Mouse (Mus musculus) CD8-positive naive resting alpha-beta T cell, adult 57 days (primary cell): ENCODE results near the gene Akp3. TPM values are rescaled to one million over a fixed set of nuclear protein-coding genes. Genes with fewer than 3 reads are reported as not detected.

Source experiments
- total RNA-seq: library from RNA; stranded (reverse); gene quantifications from one replicate; pipeline ENCODE4 v1.2.4, GENCODE M21; 2023

Gene Akp3
- total RNA-seq: not detected

DNA sequence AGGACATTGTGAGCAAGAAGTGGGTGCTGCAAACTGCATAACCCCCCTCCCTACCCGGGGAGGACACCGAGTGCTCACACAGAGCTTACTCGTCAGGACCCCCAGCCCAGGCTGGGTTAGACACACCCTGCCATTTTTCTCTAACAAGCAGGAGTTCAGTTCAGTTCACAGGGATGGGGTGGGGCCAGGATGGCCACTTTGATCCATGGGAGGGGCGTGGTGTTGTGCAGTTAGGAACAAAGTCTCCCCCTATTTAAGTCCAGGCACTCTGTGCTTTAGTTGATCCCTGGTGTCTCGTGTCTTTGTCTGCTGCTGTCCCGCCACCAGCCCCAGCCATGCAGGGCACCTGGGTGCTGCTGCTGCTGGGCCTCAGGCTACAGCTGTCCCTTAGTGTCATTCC lies at the start of gene Akp3:
TSS of gene Akp3 (plus strand) at position 301 of the 400 bp plus-strand sequence.

DNA sequence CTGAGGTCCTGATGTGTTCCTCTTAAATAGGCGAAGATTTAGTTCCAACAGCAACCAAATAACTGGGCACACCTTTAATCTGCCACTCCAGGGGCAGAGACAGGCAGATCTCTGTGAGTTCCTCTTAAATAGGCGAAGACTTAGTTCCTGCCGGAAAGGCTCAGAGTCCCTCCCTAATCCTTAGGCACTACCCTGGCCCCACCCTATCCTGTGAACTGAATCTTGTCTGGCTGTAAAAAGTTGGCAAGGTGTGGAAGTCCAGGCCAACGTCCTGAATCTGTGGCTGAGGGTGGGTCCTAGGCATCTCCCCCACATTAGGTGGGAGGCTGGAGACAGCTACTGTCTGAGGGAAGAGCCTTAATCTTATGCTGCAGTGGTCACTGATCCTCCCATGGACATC lies 34.9 kb upstream of the Akp3 start, which contains the start of gene Alppl2:
TSS of gene Alppl2 (minus strand) at position 101 of the 400 bp plus-strand sequence.

DNA sequence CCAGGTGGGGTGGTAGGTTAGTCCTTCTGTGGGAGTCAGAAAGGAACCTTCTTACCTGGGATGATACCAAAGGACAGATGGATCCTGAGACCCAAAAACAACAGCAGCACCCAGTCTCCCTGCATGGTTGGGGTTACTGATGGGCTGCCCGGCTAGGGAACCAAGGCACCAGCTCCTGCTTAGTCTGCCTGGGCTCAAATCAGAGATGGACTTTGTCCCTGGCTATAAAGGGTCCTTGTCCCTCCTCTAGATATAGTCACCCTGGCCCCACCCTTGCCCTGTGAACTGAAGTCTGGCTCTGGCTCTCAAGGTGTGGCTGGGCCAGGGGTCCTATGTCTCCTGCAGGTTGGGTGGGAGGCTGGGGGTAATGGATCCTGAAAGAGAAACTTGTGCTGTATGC lies 23.4 kb upstream of the Akp3 start, which contains the start of gene Alpi:
TSS of gene Alpi (minus strand) at position 196 of the 400 bp plus-strand sequence.

DNA sequence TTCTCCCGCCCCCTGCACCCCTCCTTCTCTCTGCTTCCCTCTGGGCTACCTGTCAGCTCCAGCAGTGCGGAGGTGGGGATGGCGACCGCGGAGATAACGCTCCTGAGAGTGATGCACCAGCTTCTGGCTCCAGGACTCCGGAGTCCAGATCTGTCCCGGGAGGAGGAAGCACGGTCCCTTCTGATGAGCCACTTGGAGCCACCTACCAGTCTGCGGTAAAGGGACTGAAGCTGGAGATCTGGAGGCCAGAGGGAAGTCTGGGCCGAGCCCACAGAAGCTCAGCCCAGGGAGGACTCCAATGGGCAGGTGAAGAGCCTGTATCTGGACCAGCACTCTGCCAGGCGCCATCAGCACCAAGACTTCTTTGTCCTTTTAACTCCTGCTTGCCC lies 31.4 kb downstream of the Akp3 start, which contains the start of gene Ecel1:
TSS of gene Ecel1 (minus strand) at position 323 of the 389 bp plus-strand sequence.

Other genes with a start within 250 kb of the Akp3 start
- not detected for gene Alppl2, start 35.0 kb upstream of the Akp3 start, total RNA-seq
- not detected for gene Alpi, start 23.4 kb upstream of the Akp3 start, total RNA-seq
- not detected for gene Ecel1, start 31.5 kb downstream of the Akp3 start, total RNA-seq
- not detected for gene Prss56, start 58.3 kb downstream of the Akp3 start, total RNA-seq
- not detected for gene Chrnd, start 65.6 kb downstream of the Akp3 start, total RNA-seq
- not detected for gene Chrng, start 79.7 kb downstream of the Akp3 start, total RNA-seq
- gene Eif4e2, start 88.9 kb downstream of the Akp3 start, total RNA-seq: 134 TPM
- 0.31 TPM for gene Efhd1, start 139.4 kb downstream of the Akp3 start, total RNA-seq
- gene Gigyf2, start 202.0 kb downstream of the Akp3 start, total RNA-seq: 120 TPM